Mouse (Mus musculus) heart, embryonic 16.5 days (tissue): ENCODE data around the gene Rab3il1. TPM values are rescaled to one million over a fixed set of nuclear protein-coding genes. Genes with fewer than 3 reads are reported as not detected.

Experiments
- ATAC-seq: fragments of 200-750 bp; cut with Nextera tagmentation; replicated peaks from 2 replicates; pipeline ENCODE4 v1.8.0; 2017; ENCODE audit warnings: moderate number of reproducible peaks; ENCODE audit not compliant: insufficient read depth, low FRiP score; ENCODE audit errors: extremely low read depth
- H3K27ac ChIP-seq: fragments of 300-500 bp; sonication (generic); 2 replicates; pipeline ENCODE4 v1.5.1; 2014; ENCODE audit warnings: mild to moderate bottlenecking, low read length, control low read depth, moderate library complexity
- H3K27me3 ChIP-seq: fragments of 300-500 bp; sonication (generic); 2 replicates; pipeline ENCODE4 v1.6.1; 2014; ENCODE audit warnings: low read length, mixed read lengths; ENCODE audit not compliant: control insufficient read depth, insufficient read depth
- H3K36me3 ChIP-seq: fragments of 300-500 bp; sonication (generic); 2 replicates; pipeline ENCODE4 v1.6.1; 2014; ENCODE audit not compliant: control insufficient read depth, insufficient read depth
- H3K4me1 ChIP-seq: fragments of 300-500 bp; sonication (generic); 2 replicates; pipeline ENCODE4 v1.6.1; 2014; ENCODE audit warnings: low read length, mixed read lengths; ENCODE audit not compliant: control insufficient read depth, insufficient read depth
- H3K4me2 ChIP-seq: fragments of 300-500 bp; sonication (generic); 2 replicates; pipeline ENCODE4 v1.6.1; 2014; ENCODE audit warnings: low read depth, mild to moderate bottlenecking, control low read depth, low read length
- H3K4me3 ChIP-seq: fragments of 300-500 bp; sonication (generic); 2 replicates; pipeline ENCODE4 v1.5.1; 2014; ENCODE audit warnings: mild to moderate bottlenecking, control low read depth, low read length
- H3K9ac ChIP-seq: fragments of 300-500 bp; sonication (generic); 2 replicates; pipeline ENCODE4 v1.6.1; 2014; ENCODE audit warnings: low read length, control low read depth
- H3K9me3 ChIP-seq: fragments of 300-500 bp; sonication (generic); replicated peaks from 2 replicates; pipeline ENCODE4 v1.6.1; 2016; ENCODE audit warnings: low read length; ENCODE audit not compliant: control insufficient read depth
- WGBS: fragments of 180-500 bp; shearing (Covaris S2); extraction: QIAGEN DNeasy Blood & Tissue Kit; methylation state at CpG from one replicate; pipeline ENCODE4 v1.1.7; 2014; 5-methylcytosine and 5-hydroxymethylcytosine counted together
- polyA plus RNA-seq: library from polyadenylated mRNA; unstranded; fragments of >200 nt; fragmentation: Nextera tagmentation; extraction: Ambion mirVana; gene quantifications from 2 replicates; pipeline ENCODE4 v1.2.1, GENCODE M21; 2015

The Rab3il1 gene
- polyA plus RNA-seq, 1 experiment from 2014 or later = 24.0 TPM

DNA sequence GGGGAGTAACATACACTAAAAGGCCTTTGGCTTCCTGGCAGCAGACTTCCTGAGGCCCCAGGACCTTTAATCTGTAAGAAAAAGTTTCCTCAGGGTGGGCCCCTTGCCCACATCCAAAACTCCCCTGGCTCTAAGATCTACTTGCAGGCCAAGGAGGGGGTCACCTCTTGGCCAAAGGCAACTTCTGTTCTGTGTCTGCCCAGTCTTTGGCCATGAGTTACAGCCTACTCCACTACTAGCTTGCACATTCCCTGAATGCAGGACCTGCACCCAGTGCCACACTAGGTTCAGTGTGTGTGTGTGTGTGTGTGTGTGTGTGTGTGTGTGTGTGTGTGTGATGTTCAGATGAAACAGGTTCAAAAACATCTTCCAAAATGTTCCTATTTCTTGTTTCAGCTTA lies 13.9 kb upstream of the Rab3il1 start:
- Histone ChIP-seq H3K27ac (no peak overlapping the region), H3K4me2 (no peak overlapping the region), H3K27me3 (no peaks in the 10 kb centered on the region), H3K36me3 (peaks cover 19% of the 10 kb centered on the region), H3K4me3 (no peak overlapping the region), H3K9ac (no peak overlapping the region), H3K9me3 (no peaks in the 10 kb centered on the region), H3K4me1 (peaks cover 9% of the 10 kb centered on the region)
- ATAC-seq = no peak

DNA sequence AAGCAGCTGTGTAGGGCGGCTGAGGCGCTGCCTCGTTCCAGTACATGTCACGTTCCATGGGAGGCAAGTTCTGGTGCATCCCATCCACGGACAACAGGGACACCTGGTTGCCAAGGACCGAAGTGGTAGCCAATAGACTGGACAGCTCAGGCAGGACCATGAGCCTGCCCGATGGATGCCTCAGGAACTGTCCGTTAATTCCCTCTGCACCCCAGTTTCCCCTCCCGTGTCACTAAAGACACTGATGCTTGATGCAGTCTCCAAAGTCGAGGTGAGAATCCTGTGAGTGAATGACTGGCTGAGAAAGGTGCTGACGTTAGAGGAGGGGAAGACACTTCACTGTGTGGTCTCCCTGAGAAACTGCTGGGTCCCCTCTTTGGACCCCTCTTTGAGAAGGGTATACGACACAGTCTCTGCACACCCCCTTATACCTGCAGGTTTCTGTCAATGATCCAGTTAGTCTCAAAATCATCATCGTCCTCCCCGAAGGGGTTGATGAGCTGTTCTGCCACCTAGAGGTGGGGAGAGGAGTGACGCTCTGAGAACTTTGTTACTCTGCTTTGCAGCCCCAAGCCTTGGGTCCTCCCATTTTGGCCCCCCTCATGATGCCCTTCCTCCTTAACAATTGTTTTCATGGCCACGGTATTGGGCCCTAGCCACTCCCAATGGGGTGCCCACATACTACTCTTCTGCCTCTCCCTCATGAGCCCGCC lies 12.1 kb upstream of the Rab3il1 start:
- Histone ChIP-seq H3K9me3 (no peaks in the 10 kb centered on the region), H3K27ac (no peak overlapping the region), H3K4me1 (peaks cover 2% of the 10 kb centered on the region; the same call in 1 of the 2 replicates), H3K4me2 (no peak overlapping the region), H3K27me3 (no peaks in the 10 kb centered on the region), H3K9ac (no peak overlapping the region), H3K36me3 (peaks cover 16% of the 10 kb centered on the region), H3K4me3 (no peak overlapping the region)
- WGBS = 62% methylated on average over 17 of the region's 17 CpGs
- no peak for ATAC-seq

DNA sequence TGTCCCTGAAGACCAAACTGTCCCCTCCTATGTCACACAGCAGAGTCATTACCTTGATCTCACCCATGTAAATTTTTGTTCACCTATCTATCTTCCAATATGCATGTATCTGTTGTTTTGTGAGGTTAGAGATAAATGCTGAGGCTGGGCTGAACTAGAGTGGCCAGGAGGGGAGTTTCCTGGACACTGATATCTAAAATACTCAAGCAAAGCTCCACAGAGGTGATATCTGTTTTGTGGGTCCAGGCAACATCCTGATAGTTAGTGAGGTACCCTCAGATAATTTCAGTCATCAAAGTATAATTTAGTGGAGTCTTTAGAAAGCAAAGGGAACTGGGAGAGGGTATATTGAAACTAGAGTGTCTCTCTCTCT lies 11.6 kb upstream of the Rab3il1 start:
- no peak overlapping the region for H3K4me2 ChIP-seq

DNA sequence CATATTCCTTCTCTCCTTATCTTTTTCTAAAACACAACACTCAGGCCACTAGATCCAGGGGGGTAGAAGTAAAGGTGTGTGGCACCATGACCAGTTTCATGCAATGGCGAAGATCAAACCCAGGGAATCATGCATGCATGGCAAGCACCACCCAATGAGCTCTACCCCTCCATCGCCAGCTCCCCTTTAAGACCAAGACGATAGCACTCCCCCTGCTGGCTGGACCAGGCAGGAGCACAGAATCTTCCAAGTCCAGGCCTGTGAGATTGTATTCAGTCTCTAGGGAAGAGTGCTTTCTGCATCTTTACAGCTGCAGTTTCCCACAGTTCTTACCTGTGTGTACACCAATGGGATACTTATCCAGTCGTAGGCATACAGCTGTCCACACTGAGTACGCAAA lies 10.2 kb upstream of the Rab3il1 start:
- ATAC-seq = no peak
- H3K9me3 ChIP-seq = no peaks in the 10 kb centered on the region
- H3K4me1 ChIP-seq = 0 out of 2 replicates have a peak, but pooled peaks cover 2% of the 10 kb centered on the region
- no peak overlapping the region for H3K9ac ChIP-seq
- no peaks in the 10 kb centered on the region for H3K27me3 ChIP-seq
- no peak overlapping the region for H3K27ac ChIP-seq
- H3K36me3 ChIP-seq = no peaks in the 10 kb centered on the region
- 27% methylated on average over 5 of the region's 5 CpGs for WGBS
- H3K4me3 ChIP-seq = no peak overlapping the region
- H3K4me2 ChIP-seq = no peak overlapping the region

More for the DNA sequence above, 11.6 kb upstream of the Rab3il1 start:
- peaks cover 10% of the 10 kb centered on the region for H3K36me3 ChIP-seq
- no peaks in the 10 kb centered on the region for H3K9me3 ChIP-seq
- H3K4me3 ChIP-seq = no peak overlapping the region
- no peaks in the 10 kb centered on the region for H3K27me3 ChIP-seq
- no peak for ATAC-seq
- no peak overlapping the region for H3K27ac ChIP-seq
- 0 out of 2 replicates have a peak, but pooled peaks cover 2% of the 10 kb centered on the region for H3K4me1 ChIP-seq
- H3K9ac ChIP-seq = no peak overlapping the region

DNA sequence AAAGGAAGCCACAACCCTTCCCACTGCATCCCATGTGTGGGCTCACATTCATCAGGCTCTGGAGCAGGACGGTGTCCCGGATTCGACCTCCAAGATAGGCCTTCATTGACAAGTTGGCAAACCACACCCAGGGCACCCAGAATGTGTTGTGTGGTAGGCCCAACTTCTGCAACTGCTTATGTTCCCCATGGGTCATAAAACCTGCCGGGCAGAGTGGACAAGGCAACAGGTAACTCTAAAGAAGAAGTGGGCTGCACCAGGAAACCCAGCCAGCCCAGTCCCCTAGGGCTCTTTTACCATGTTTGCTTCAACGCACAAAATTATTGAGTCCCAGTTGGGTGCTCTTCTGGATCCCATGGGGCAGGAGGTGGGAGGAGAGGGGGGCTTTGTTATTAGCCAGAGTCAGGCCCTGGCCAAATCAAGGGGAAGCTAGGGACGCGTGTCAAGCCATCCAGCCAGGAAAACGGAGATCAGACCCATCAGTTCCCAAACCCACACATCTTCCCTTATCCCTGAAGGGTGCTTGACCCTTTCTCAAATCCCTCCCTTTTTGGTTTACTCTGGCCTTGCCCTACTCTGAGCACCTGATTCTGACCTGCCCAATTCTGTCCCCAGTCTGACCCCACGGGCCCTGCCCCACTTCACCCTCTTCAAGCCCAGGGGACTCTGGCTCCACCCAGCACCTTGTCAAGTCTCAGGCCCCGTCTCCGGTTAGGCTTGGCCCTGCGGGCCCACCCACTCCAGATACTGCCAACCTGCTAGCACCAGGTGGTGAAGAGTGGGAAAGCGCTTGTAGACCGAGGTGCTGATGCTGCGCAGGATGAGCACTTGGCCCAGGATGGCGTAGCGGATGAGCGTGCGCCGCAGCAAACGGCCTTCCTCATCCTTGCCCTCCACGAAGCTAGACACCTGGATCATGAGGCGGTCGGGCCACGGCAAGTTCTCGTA lies 9.2 kb upstream of the Rab3il1 start:
- Histone ChIP-seq H3K36me3 (no peaks in the 10 kb centered on the region), H3K9ac (no peak overlapping the region), H3K27ac (no peak overlapping the region), H3K9me3 (no peaks in the 10 kb centered on the region), H3K4me1 (0 out of 2 replicates have a peak, but pooled peaks cover 2% of the 10 kb centered on the region), H3K4me3 (peak overlapping the region; percentile 23), H3K27me3 (no peaks in the 10 kb centered on the region), H3K4me2 (peak overlapping the region; percentile 56)
- WGBS = 47% methylated on average over 26 of the region's 26 CpGs
- 0 out of 2 replicates have a peak, but pooled peaks have one; percentile 3 for ATAC-seq

DNA sequence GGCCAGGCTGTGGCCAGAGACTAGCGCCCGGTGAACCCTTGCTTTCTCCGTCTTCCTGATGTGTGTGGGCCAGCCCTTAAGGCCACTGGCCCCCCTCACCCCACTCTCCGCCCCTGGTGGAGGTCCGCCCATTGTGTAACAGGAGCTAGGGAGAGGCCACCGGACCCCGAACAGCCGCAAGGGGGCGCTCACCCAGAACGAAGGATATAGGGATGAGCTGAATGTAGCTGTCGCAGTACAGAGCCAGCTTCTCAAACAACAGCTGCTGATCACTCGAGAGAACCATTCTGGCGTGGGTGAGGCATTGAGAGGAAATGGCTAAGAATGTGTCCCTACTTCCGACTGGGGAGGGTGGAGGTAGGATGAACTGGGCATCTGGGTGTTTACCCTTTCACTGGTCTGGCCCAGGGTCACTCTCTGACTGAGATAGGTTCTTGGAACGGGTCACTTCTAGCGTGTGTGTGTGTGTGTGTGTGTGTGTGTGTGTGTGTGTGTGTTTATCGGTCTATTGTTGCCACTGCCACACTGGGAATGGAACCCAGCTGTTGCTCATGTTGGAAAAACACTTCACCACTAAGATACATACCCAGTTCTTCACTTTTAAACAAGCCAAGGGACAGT lies 8.3 kb upstream of the Rab3il1 start:
- Histone ChIP-seq H3K4me2 (peak overlapping the region; percentile 56), H3K4me3 (peak overlapping the region; percentile 23), H3K27me3 (no peaks in the 10 kb centered on the region), H3K9ac (0 out of 2 replicates have a peak overlapping the region, but pooled peaks have one; percentile 12), H3K27ac (no peak overlapping the region), H3K4me1 (0 out of 2 replicates have a peak, but pooled peaks cover 2% of the 10 kb centered on the region), H3K9me3 (no peaks in the 10 kb centered on the region), H3K36me3 (no peaks in the 10 kb centered on the region)
- 2% methylated on average over 17 of the region's 17 CpGs for WGBS
- ATAC-seq = peak; percentile 69

DNA sequence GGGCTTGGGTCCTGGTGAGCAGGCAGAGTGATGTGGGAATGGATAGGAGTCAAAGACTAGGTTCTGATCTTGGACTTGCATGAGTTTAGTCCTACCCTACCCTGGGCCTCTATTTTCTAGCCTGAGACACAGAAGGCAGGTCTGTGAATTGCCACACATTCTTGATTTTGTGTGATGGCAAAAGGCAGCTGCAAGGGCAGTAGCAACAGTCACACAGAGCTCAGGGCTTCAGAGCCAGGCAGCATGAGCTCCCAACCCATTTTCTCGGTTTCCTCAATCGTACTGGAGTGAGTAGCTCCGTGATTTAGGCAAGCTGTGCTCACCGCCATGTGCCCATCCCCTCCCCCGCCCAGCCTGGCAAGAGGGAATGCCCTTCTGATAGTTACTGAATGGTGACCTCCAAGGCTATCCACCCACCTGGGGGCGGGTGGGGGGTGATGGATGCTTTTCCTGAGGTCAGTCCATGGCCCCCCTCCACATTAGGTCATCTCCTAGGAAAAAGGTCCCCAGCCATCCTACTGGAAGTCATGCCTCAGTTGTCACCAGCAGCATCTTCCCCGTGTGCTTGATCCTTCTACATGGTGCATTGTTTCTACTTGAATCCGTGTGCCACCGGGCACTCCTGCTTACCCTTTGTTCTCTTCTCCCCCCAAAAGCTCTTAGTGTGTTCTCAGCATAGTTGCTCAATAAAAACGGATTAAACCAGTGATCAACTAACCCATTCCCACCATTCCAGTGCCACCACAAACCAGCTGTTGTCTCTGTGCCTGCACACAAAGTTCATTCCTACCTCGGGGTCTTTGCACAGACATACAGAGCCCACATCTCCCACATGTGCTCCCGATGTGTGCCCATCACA lies 4.0 kb upstream of the Rab3il1 start:
- 0 out of 2 replicates have a peak, but pooled peaks cover 2% of the 10 kb centered on the region for H3K4me1 ChIP-seq
- ATAC-seq = no peak
- H3K4me3 ChIP-seq = no peak overlapping the region
- WGBS = 75% methylated on average over 12 of the region's 12 CpGs
- peaks cover 3% of the 10 kb centered on the region; the same call in 1 of the 2 replicates for H3K9me3 ChIP-seq
- H3K27me3 ChIP-seq = no peaks in the 10 kb centered on the region
- no peaks in the 10 kb centered on the region for H3K36me3 ChIP-seq
- H3K9ac ChIP-seq = no peak overlapping the region
- H3K4me2 ChIP-seq = no peak overlapping the region
- H3K27ac ChIP-seq = no peak overlapping the region

DNA sequence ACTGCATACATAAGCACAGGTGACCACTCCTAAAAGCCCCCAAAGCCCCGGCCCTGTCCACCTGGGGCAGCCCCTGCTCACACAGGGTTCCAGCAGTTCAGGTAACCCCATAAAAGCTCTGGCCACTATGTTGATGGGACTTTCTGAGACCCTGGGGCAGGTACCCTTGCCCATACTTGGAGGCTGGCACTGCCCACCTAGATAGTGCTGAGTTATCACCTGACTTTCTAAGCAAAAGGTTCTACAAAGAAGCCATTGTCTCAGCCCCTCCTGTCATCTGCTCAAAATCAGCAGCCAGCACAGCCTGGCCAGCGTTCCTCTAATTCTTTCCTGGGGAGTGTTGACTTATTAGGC lies 3.4 kb upstream of the Rab3il1 start:
- no peaks in the 10 kb centered on the region for H3K27me3 ChIP-seq
- no peak overlapping the region for H3K4me2 ChIP-seq
- peaks cover 4% of the 10 kb centered on the region; the same call in 1 of the 2 replicates for H3K9me3 ChIP-seq
- no peak overlapping the region for H3K9ac ChIP-seq
- H3K4me3 ChIP-seq = no peak overlapping the region
- H3K36me3 ChIP-seq = no peaks in the 10 kb centered on the region
- 67% methylated on average over 2 of the region's 2 CpGs for WGBS
- ATAC-seq = no peak
- H3K27ac ChIP-seq = no peak overlapping the region
- H3K4me1 ChIP-seq = 0 out of 2 replicates have a peak, but pooled peaks cover 2% of the 10 kb centered on the region
